ENCODE assay signal across 18 mouse cellular contexts in genomic region chr13:81368987-81369386, GRCm38 (mm10).
DNase-seq lines count a peak whose midpoint lies in the region; ATAC-seq lines count a peak whose summit lies in the region.
"Had no signal": no experiment of that assay in that cellular context is flagged by ENCODE, and none has a peak within 500 bp of the region (broad histone marks: within the 10 kb centered on the region; RNA-seq: fewer than 3 reads in every experiment).

No protein-coding gene starts in this region.

- no peak overlapping the region for H3K9ac ChIP-seq in kidney, embryonic 16.5 days (replicated peaks; ENCODE audit: low read length)
- H3K9ac ChIP-seq in heart, embryonic 12.5 days = no peak overlapping the region
- no peak overlapping the region for H3K9ac ChIP-seq in intestine, embryonic 15.5 days
- H3K9ac ChIP-seq in forebrain, embryonic 16.5 days (replicated peaks; ENCODE audit: low read depth, low read length) = no peak overlapping the region
- H3K9ac ChIP-seq: embryonic facial prominence, embryonic 12.5 days; hindbrain, embryonic 12.5 days; liver, embryonic 13.5 days; neural tube, embryonic 15.5 days had no signal

- H3K9me3 ChIP-seq in kidney, embryonic 16.5 days (ENCODE audit: low read length) = no peaks in the 10 kb centered on the region
- H3K9me3 ChIP-seq in heart, embryonic 12.5 days (replicated peaks) = no peaks in the 10 kb centered on the region
- H3K9me3 ChIP-seq in intestine, embryonic 15.5 days = no peaks in the 10 kb centered on the region
- no peaks in the 10 kb centered on the region for H3K9me3 ChIP-seq in forebrain, embryonic 16.5 days (ENCODE audit: control insufficient read depth, low read length)
- H3K9me3 ChIP-seq: embryonic facial prominence, embryonic 12.5 days; hindbrain, embryonic 12.5 days; liver, embryonic 13.5 days; neural tube, embryonic 15.5 days had no signal

- no peaks in the 10 kb centered on the region for H3K36me3 ChIP-seq in kidney, embryonic 16.5 days (ENCODE audit: insufficient read depth, low read length)
- H3K36me3 ChIP-seq in heart, embryonic 12.5 days = no peaks in the 10 kb centered on the region
- no peaks in the 10 kb centered on the region for H3K36me3 ChIP-seq in intestine, embryonic 15.5 days
- H3K36me3 ChIP-seq in forebrain, embryonic 16.5 days (ENCODE audit: control insufficient read depth, insufficient read depth) = no peaks in the 10 kb centered on the region
- H3K36me3 ChIP-seq: embryonic facial prominence, embryonic 12.5 days; liver, embryonic 13.5 days; neural tube, embryonic 15.5 days had no signal

- H3K27me3 ChIP-seq in kidney, embryonic 16.5 days (ENCODE audit: insufficient read depth, low read length) = no peaks in the 10 kb centered on the region
- H3K27me3 ChIP-seq in heart, embryonic 12.5 days (replicated peaks) = no peaks in the 10 kb centered on the region
- H3K27me3 ChIP-seq in intestine, embryonic 15.5 days (replicated peaks) = no peaks in the 10 kb centered on the region
- no peaks in the 10 kb centered on the region for H3K27me3 ChIP-seq in forebrain, embryonic 16.5 days (replicated peaks; ENCODE audit: control insufficient read depth, insufficient read depth, low read length)
- H3K27me3 ChIP-seq: embryonic facial prominence, embryonic 12.5 days; hindbrain, embryonic 12.5 days; liver, embryonic 13.5 days; neural tube, embryonic 15.5 days had no signal

- DNase-seq in adrenal gland, adult (ENCODE audit: inconsistent age in 2 of 2, low spot score in 1 of 2) = peak; percentile 28 to 79
- no peak for DNase-seq in adrenal gland, postnatal 4 days (ENCODE audit: low spot score in 2 of 2)
- peak; percentile 27 for DNase-seq in kidney, adult 11 months
- no peak for DNase-seq in B cell, adult 2 months
- DNase-seq: cerebellum, adult 18-20 months; gastrocnemius, postnatal 14 days; liver, embryonic 13.5 days; thymus, postnatal 4 days had no signal

- H3K27ac ChIP-seq in kidney, embryonic 16.5 days (ENCODE audit: low read length) = no peak overlapping the region
- H3K27ac ChIP-seq in heart, embryonic 12.5 days (ENCODE audit: poor library complexity, severe bottlenecking) = 0 out of 2 replicates have a peak overlapping the region, but pooled peaks have one; percentile 11
- H3K27ac ChIP-seq in intestine, embryonic 15.5 days = no peak overlapping the region
- H3K27ac ChIP-seq in forebrain, embryonic 16.5 days (ENCODE audit: low read length) = no peak overlapping the region
- H3K27ac ChIP-seq: embryonic facial prominence, embryonic 12.5 days; hindbrain, embryonic 12.5 days; kidney, postnatal 0 days; liver, embryonic 13.5 days; neural tube, embryonic 15.5 days; stomach, postnatal 0 days had no signal

- ATAC-seq in kidney, embryonic 16.5 days (ENCODE audit: low FRiP score, low TSS enrichment) = no peak
- ATAC-seq in heart, embryonic 12.5 days (ENCODE audit: insufficient number of reproducible peaks, low FRiP score) = no peak
- ATAC-seq in intestine, embryonic 15.5 days = peak; percentile 57
- no peak for ATAC-seq in forebrain, embryonic 16.5 days

- H3K4me1 ChIP-seq in kidney, embryonic 16.5 days (ENCODE audit: insufficient read depth, low read length) = no peaks in the 10 kb centered on the region
- peaks cover 5% of the 10 kb centered on the region for H3K4me1 ChIP-seq in heart, embryonic 12.5 days (replicated peaks)
- no peaks in the 10 kb centered on the region for H3K4me1 ChIP-seq in intestine, embryonic 15.5 days (replicated peaks)
- no peaks in the 10 kb centered on the region for H3K4me1 ChIP-seq in forebrain, embryonic 16.5 days (replicated peaks; ENCODE audit: control insufficient read depth, insufficient read depth, low read length)
- H3K4me1 ChIP-seq: embryonic facial prominence, embryonic 12.5 days; hindbrain, embryonic 12.5 days; liver, embryonic 13.5 days; neural tube, embryonic 15.5 days had no signal

- 61% methylated on average over 4 of the region's 4 CpGs for WGBS in kidney, embryonic 16.5 days
- whole genome bisulfite sequencing in heart, embryonic 12.5 days = 17% methylated on average over 4 of the region's 4 CpGs
- WGBS in intestine, embryonic 15.5 days = 50% methylated on average over 4 of the region's 4 CpGs
- 89% methylated on average over 4 of the region's 4 CpGs for WGBS in forebrain, embryonic 16.5 days

- no peak overlapping the region for H3K4me2 ChIP-seq in kidney, embryonic 16.5 days (replicated peaks; ENCODE audit: low read depth, low read length)
- no peak overlapping the region for H3K4me2 ChIP-seq in heart, embryonic 12.5 days
- H3K4me2 ChIP-seq in intestine, embryonic 15.5 days (replicated peaks) = no peak overlapping the region
- no peak overlapping the region for H3K4me2 ChIP-seq in forebrain, embryonic 16.5 days (ENCODE audit: low read length)
- H3K4me2 ChIP-seq: embryonic facial prominence, embryonic 12.5 days; hindbrain, embryonic 12.5 days; liver, embryonic 13.5 days; midbrain, embryonic 11.5 days; neural tube, embryonic 15.5 days had no signal

- H3K4me3 ChIP-seq in kidney, embryonic 16.5 days (ENCODE audit: low read length) = no peak overlapping the region
- H3K4me3 ChIP-seq in heart, embryonic 12.5 days = no peak overlapping the region
- H3K4me3 ChIP-seq in intestine, embryonic 15.5 days (replicated peaks) = no peak overlapping the region
- H3K4me3 ChIP-seq in forebrain, embryonic 16.5 days (replicated peaks; ENCODE audit: low read length) = no peak overlapping the region
- H3K4me3 ChIP-seq: embryonic facial prominence, embryonic 12.5 days; hindbrain, embryonic 12.5 days; liver, embryonic 13.5 days; neural tube, embryonic 15.5 days had no signal

Comparison
In these comparisons a context has a peak if more than half of its experiments do, and no peak if none do; other contexts are left out.
1. DNase-seq: peak in adrenal gland, adult (2 of 2) and kidney, adult 11 months (single experiment); none in adrenal gland, postnatal 4 days (0 of 2) and B cell, adult 2 months (0 of 2).